16 mouse cellular contexts compared by ENCODE assay signal in the genomic region with DNA sequence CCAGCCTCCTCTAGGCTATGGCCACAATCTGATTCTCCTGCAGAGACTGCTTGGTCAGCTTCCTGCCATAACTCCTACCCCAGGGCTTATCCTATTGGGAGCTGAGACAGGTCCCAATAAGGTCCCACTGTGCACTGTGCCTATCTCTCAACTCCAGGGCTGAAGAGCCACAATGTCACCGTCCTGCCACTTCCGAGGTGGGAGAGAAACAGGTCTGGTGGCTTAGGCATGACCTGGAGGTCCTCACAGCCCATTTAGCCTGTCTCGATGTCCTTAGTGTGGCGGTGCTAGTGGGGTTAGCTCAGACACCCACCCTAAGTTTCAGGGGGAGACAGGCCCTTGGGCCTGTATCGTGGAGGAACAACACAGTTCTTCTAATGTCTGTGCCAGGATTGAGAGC.
"Had no signal": no experiment of that assay in that cellular context is flagged by ENCODE, and none has a peak within 500 bp of the region (broad histone marks: within the 10 kb centered on the region; RNA-seq: fewer than 3 reads in every experiment).

No protein-coding gene starts in this region.

- H3K9me3 ChIP-seq: neural tube, embryonic 12.5 days; neural tube, embryonic 13.5 days; neural tube, embryonic 15.5 days; stomach, embryonic 15.5 days had no signal

- H3K27me3 ChIP-seq: neural tube, embryonic 12.5 days; neural tube, embryonic 13.5 days; neural tube, embryonic 15.5 days; stomach, embryonic 15.5 days had no signal

- H3K36me3 ChIP-seq: neural tube, embryonic 12.5 days; neural tube, embryonic 13.5 days; neural tube, embryonic 15.5 days; stomach, embryonic 15.5 days had no signal

- H3K4me1 ChIP-seq: neural tube, embryonic 12.5 days; neural tube, embryonic 13.5 days; neural tube, embryonic 15.5 days; stomach, embryonic 15.5 days had no signal

- DNase-seq: retina, postnatal 1 day; right cerebral cortex, adult 18-20 months; right cerebral cortex, postnatal 14 days; right cerebral cortex, postnatal 25 days; right cerebral cortex, postnatal 4 days; spleen, adult 18-20 months; thymus, adult 18-20 months; thymus, adult 2 months; thymus, postnatal 14 days; thymus, postnatal 25 days; thymus, postnatal 36 days; thymus, postnatal 4 days had no signal

- H3K4me3 ChIP-seq: neural tube, embryonic 12.5 days; neural tube, embryonic 13.5 days; neural tube, embryonic 15.5 days; stomach, embryonic 15.5 days had no signal
